Mouse (Mus musculus): ENCODE results near the gene Insm2.
"Not testable (repeated sequence)": the region's sequence is repeated elsewhere in the genome, so short reads cannot be mapped to it uniquely, and the experiment has no call there.

Insm2 gene

GRCm38 (mm10) chr12:55598887-55599561 is at the start of gene Insm2:
Gene Insm2 (plus strand): TSS chr12:55599427.
- DNase-seq (ENCODE audit: low read depth): peak; percentile 14

DNA sequence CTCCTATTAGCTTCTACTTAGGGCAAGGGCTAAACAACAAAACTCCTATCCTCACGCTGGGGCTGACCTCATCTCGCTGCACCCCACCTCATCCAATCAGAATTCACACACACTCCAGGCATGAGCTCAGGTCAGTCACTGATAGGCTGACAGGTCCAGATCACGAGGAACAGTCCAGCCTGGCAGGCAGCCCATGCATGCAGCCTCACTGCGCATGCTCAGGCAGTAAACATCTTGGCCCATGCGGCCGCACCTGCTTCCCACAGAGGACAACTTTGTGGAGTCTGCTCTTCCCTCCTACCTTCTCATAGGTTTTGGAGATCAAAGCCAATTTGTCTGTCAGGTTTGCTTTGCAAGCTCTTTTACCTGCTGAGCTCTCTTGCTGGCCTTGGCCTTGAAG is 44.3 kb upstream of the Insm2 start:
- not testable (repeated sequence) for DNase-seq (ENCODE audit: low read depth)

GRCm38 (mm10) chr12:55557866-55558265 is 41.4 kb upstream of the Insm2 start:
- no peak for DNase-seq (ENCODE audit: low read depth)

DNA sequence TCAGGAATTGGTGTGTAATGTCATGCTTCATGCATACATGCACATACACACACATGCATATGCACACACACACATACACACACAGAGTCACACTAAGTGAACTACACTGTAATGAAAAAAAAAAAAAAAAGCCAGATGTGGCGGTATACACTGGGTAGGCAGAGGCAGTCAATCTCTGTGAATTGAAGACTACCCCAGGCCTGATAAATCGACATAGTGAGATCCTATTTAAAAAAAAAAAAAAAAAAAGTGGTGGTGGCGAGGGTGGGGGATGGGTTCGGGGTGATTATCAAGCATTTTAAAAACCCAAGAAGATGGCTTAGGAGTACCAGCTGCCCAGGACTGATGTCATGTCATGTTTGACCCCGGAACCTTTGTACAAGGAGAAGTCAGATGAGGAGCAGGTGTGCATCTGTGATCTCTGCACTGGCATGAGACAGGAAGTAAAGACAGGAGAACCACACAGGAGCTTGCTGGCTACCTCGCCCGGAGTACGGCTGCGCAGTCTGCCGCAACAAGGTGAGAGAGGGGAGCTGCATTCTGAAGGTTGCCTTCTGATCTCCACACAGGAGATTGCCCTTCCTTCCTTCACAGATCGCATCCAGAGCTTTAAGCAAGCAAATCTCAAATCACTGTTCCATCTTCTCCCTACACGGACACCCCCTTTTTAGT is 39.9 kb upstream of the Insm2 start:
- no peak for DNase-seq (ENCODE audit: low read depth)

GRCm38 (mm10) chr12:55560025-55560690 is 39.1 kb upstream of the Insm2 start:
- peak; percentile 58 for DNase-seq (ENCODE audit: low read depth)

DNA sequence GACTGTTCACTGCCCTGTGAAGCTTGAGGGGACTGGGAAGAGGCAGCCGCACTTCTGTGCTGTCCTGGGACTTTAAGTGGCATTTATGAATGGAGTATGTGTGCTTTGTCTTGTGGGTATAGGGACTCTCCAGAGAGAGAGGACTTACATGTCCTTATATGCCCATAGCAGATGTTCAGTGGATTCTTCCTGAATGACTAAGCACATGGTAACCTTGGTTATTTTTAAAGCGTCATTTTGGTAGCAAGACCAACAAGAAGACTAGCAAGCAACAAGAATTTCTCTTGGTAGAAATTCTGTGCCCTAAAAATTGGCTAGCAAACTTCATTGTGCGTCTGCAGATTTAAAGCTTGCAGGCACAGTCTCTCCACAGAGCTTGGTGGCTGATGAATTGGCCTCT is 35.5 kb upstream of the Insm2 start:
- DNase-seq (ENCODE audit: low read depth): no peak

DNA sequence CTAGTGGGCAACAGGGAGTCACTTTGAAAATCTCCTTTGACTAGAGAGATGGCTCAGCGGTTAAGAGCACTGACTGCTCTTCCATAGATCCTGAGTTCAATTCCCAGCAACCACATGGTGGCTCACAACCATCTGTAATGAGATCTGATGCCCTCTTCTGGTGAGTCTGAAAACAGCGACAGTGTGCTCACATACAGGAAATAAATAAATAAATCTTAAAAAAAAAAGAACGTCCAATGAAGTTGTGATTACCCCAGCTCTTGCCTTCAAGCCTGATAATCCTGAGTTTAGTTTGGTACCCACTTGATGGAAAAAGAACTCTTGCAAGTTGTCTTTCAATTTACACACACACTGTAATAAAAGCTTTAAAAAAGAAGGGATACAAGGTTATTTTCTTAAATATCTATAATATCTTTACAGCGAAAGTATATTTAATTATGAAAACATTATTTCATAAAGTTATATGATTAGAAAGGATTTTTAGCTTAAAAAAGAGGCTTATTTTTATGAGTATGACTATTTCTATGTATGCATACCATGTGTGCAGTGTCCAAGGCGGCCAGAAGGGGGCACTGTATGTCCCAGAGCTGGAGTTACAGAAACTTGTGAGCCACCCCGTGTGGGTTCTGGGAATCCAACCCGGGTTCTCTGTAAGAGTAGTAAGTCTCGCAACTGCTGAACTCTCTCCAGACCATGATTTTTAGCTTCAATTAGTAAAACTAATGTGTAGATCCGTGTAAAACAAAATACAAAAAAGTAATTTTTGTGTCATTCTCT is 34.9 kb upstream of the Insm2 start:
- DNase-seq (ENCODE audit: low read depth): peak; percentile 21

DNA sequence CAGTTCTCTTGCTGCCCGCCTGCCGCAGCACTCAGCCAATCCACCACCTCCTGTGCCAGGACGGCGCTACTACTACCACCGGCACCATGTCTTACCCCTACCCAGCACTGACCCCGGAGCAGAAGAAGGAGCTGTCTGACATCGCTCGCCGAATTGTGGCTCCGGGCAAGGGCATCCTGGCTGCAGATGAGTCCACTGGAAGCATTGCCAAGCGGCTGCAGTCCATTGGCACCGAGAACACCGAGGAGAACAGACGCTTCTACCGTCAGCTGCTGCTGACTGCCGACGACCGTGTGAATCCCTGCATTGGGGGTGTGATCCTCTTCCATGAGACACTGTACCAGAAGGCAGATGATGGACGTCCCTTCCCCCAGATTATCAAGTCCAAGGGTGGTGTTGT is 34.0 kb upstream of the Insm2 start, which contains the start of gene Aldoart2:
TSS of gene Aldoart2 (plus strand) at position 34 of the 400 bp plus-strand sequence.
- DNase-seq (ENCODE audit: low read depth): no peak

DNA sequence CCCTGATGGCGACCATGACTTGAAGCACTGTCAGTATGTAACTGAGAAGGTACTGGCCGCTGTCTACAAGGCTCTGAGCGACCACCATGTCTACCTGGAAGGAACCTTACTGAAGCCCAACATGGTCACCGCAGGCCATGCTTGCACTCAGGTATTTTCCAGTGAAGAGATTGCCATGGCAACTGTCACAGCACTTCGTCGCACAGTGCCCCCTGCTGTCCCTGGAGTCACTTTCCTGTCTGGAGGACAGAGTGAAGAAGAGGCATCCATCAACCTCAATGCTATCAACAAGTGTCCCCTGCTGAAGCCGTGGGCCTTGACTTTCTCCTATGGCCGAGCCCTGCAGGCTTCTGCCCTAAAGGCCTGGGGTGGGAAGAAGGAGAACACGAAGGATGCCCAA is 33.4 kb upstream of the Insm2 start:
- peak; percentile 12 for DNase-seq (ENCODE audit: low read depth)

DNA sequence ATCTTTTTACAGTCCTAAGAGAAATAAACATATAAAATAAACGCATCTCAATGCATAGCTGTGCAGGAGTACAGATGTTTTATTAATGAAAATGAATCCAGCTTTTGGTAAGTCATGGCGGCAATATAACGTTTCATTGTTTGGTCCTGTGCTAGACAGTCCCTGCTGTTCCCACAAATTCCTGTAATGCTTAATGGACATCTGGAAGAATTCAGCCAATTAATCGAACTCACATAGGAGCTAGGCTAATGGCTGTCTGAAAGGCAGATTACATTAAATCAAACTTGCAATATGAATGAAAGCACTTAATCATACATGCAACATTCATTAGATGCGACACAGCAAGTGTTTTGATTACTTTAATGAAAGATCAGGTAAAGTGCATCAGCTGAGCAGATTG is 32.4 kb upstream of the Insm2 start:
- no peak for DNase-seq (ENCODE audit: low read depth)

DNA sequence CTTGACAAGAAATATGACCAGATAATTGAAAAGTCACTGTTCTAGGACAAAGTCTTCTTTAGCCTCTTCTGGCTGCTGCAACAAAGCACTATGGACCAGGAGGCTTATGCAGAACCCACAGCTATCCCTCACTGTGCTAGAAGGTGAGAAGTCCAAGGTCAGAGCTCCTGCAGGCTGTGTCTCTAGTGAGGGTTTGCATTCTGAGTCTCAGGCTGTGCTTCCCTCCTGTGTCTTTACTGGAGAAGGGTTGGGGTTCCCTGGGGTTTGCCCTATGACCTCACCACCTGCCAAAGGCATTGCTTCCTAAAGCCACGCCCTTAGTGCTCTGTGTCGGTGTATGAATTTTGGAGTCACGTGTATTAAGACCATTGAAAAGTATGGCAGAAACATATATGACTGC is 30.8 kb upstream of the Insm2 start:
- no peak for DNase-seq (ENCODE audit: low read depth)

DNA sequence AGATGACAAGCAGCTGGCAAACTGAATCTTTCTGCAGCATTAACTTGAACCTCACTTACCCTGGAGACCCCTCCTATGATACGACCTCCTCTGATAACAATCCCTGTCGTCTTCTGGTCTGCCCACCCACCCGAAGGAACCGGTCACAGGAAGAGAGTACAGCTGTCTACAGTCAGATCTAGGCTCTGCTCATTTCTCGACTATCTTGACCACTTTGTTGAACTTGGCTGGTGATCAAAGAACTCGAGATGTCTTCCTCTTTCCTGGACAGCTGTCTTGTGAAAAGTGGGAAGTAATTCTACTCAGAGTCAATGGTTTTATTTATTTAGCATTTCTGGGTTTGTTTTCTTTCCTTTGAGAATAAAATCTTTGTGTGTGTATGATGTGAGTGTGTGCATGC is 29.6 kb upstream of the Insm2 start:
- DNase-seq (ENCODE audit: low read depth): no peak

- DNase-seq (ENCODE audit: low read depth): no peak
Measured at GRCm38 (mm10) chr12:55570646-55571045, 28.6 kb upstream of the Insm2 start.

DNA sequence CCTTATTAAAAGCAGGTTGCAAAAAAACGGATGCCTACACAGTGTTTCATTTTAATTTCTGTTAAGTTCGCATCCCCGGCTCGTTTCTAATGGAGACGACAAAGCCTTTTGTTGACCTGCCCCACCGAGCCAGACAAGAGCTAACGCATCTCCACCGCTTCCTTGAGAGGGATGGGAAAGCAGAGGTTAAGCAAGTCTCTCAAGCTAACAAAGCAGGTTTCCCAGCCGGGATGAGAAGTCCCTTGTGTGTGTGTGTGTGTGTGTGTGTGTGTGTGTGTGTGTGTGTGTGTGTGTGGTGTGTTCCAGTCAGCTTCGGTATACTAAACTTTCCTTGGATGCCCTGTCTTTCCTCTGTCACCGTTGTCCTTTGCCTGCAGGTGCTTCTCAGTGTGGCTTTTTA is 28.0 kb upstream of the Insm2 start:
- DNase-seq (ENCODE audit: low read depth): no peak

DNA sequence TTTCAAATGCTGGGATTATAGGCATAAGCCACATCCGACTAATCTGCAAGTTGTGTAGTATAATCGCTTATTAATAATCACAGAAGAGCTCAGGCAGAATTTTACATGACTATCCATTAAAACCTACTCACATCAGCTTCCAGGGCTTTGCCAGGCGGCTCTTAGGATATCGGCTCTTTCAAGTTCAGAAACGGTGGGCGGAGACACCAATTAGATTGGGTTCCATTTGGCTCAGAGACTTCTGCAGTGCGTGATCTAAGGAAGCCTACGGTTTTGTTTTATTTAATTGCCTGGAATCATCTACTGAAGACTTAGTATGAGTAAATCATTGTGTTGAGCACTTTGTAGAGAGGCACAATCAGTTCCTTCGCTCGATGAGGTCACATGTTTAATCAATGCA is 27.6 kb upstream of the Insm2 start:
- no peak for DNase-seq (ENCODE audit: low read depth)

DNA sequence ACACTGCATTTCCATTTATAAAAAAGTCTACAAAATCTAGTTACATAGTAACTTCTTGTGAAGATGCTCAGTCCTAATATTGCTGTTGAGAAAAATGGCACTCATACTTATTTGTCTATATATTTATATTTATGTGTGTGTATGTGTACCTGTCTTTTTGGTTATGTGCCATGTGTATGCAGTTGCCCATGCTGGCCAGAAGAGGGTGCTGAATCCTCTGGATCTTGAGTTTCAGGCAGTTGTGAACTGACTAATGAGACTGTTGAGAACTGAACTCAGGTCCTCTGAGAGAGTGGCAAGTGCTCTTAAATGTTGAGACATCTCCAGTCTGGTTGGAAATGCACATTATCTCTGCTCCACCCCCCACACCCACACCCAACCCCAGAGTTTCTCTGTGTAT is 26.1 kb upstream of the Insm2 start:
- no peak for DNase-seq (ENCODE audit: low read depth)

DNA sequence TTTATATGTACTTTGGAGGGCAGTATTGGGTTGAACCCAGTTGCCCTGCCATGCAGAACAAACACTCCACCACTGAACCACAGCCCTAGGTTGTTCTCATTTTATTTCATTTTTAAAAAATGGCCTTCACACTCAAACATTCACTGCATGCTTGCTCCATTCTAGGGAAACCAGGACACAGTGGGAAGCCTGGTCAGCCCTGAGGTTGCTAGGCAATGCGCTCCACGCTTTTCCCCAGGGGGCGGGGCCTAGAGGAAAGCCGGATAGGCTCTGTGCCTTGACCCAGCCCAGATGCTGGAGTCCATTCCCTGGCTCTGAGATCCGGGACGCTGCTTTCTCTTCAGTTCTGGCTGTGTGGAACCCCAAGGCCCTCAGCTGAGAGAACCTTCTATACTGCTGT is 25.4 kb upstream of the Insm2 start:
- no peak for DNase-seq (ENCODE audit: low read depth)

GRCm38 (mm10) chr12:55586936-55587335 is 12.3 kb upstream of the Insm2 start:
- DNase-seq (ENCODE audit: low read depth): not testable (repeated sequence)

DNA sequence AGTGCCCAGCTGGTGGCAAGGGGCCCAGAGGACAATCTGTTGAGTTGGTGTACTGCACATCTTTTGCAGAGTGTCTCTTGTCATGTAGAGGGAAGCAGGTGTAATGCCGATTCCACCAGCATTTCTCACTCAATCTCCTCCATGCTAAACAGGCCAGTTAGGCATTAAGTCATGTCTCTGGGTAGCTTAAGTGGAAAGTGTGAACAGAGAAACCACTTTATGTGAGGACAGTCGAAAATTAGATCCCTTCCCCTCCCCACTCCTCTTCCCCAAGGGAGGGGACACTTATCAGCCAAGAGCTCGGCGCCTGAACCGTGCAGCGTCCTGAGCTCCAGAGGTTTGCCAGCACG is 715 bp upstream of the Insm2 start:
- no peak for DNase-seq (ENCODE audit: low read depth)

DNA sequence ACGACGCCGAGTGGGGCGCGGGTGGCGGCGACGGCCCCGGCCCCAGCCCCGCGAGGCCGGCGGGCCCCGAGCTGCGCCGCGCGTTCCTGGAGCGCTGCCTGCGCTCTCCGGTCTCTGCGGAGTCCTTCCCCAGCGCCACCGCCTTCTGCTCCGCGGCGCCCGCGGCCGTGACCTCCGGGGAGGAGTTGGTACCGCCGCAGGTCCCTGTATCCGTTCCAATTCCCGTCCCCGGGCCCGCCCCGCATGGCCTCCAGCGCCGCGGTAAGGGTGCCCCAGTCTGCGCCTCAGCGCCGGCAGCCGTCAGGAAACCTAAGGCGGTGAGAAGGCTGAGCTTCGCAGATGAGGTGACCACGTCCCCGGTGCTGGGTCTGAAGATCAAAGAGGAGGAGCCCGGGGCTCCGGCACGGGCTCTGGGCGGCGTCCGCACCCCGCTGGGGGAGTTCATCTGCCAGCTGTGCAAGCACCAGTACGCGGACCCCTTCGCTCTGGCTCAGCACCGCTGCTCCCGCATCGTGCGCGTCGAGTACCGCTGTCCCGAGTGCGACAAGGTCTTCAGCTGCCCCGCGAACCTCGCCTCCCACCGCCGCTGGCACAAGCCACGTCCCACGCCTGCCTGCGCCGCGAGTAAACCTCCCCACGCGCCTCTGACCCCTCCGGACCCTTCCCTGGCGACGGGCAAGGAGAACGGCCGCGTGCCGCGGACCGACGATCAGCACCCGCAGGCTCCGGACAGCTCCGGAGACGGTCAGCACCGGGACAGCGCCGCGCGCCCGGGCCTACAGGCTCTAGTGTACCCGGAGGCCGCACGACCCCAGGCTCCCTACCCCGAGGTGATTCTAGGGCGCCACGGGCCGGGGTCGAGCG is 644 bp downstream of the Insm2 start:
- DNase-seq (ENCODE audit: low read depth): peak; percentile 49

- DNase-seq (ENCODE audit: low read depth): peak; percentile 3
Measured at GRCm38 (mm10) chr12:55600503-55600994, 1.3 kb downstream of the Insm2 start.

Data from induced T-regulatory cell, adult 2 months (primary cell).